Mouse (Mus musculus) neural tube, embryonic 13.5 days (tissue): ENCODE results near the gene Rpl19. TPM values are rescaled to one million over a fixed set of nuclear protein-coding genes. Genes with fewer than 3 reads are reported as not detected.
A peak's percentile ranks its signal among the peaks of the same experiment; 100 is the strongest.

Experiments
- ATAC-seq: fragments of 200-750 bp; cut with Nextera tagmentation; 2 replicates; pipeline ENCODE4 v1.8.0; 2017; ENCODE audit warnings: low read depth, mild to moderate bottlenecking, moderate TSS enrichment, moderate library complexity
- H3K27ac ChIP-seq: fragments of 300-500 bp; sonication (generic); replicated peaks from 2 replicates; pipeline ENCODE4 v1.5.1; 2015; ENCODE audit warnings: moderate library complexity, mild to moderate bottlenecking, inconsistent platforms
- H3K27me3 ChIP-seq: fragments of 300-500 bp; sonication (generic); 2 replicates; pipeline ENCODE4 v1.6.1; 2015; ENCODE audit warnings: mild to moderate bottlenecking, inconsistent platforms
- H3K36me3 ChIP-seq: fragments of 300-500 bp; sonication (generic); 2 replicates; pipeline ENCODE4 v1.6.1; 2015; ENCODE audit warnings: mild to moderate bottlenecking, inconsistent platforms
- H3K4me1 ChIP-seq: fragments of 300-500 bp; sonication (generic); replicated peaks from 2 replicates; pipeline ENCODE4 v1.6.1; 2015; ENCODE audit warnings: inconsistent platforms
- H3K4me2 ChIP-seq: fragments of 300-500 bp; sonication (generic); 2 replicates; pipeline ENCODE4 v1.6.1; 2015; ENCODE audit warnings: inconsistent platforms, mild to moderate bottlenecking, moderate library complexity
- H3K4me3 ChIP-seq: fragments of 300-500 bp; sonication (generic); 2 replicates; pipeline ENCODE4 v1.5.1; 2015; ENCODE audit warnings: mild to moderate bottlenecking, inconsistent platforms
- H3K9ac ChIP-seq: fragments of 300-500 bp; sonication (generic); 2 replicates; pipeline ENCODE4 v1.6.1; 2015; ENCODE audit warnings: moderate library complexity, mild to moderate bottlenecking, inconsistent platforms
- H3K9me3 ChIP-seq: fragments of 300-500 bp; sonication (generic); 2 replicates; pipeline ENCODE4 v1.6.1; 2016; ENCODE audit warnings: inconsistent platforms
- WGBS: fragments of 180-500 bp; shearing (Covaris S2); methylation state at CpG from one replicate; pipeline ENCODE4 v1.1.7; 2015; 5-methylcytosine and 5-hydroxymethylcytosine counted together
- polyA plus RNA-seq: library from polyadenylated mRNA; unstranded; fragments of >200 nt; fragmentation: Nextera tagmentation; extraction: Ambion mirVana; gene quantifications from 2 replicates; pipeline ENCODE4 v1.2.1, GENCODE M21; 2015

Gene Rpl19
- polyA plus RNA-seq = 660 and 722 TPM in 2 replicates

DNA sequence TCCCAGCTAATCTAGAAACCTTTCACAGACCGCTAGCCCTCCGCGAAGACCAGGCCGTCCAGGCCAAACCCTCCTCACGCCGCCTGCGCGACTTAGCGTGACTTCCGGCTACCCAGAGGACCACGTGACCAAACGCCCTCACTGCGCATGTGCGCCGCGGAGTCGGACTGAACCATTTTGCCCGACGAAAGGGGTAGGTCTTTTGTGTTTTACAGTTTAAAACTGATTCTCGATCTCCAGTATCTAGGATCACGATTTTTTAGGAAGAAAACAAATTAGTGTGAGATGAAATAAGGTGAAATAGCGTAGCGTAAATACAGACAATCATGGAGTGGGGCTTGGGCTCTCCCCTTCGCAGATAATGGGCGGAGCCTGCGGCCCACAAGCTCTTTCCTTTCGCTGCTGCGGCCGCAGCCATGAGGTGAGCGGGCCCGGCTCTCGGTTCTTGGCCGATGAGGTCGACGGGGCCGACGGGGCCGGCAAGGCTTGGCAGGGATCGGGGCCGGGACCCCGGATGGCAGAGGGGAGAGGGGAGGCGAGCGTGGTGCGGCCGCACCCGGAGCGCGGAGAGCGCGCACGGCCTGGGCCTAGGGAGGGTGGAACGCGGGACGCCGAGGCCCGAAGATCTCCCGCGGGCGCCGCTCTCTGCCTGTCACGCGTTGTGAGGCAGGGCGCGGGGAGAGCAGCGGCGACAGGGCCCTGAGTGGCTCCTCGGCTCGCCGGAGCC, at the start of gene Rpl19:
Rpl19 (plus strand) TSS at position 141 of the 727 bp plus-strand sequence.
- Histone ChIP-seq H3K4me1 (peaks cover 33% of the 10 kb centered on the region), H3K27me3 (no peaks in the 10 kb centered on the region), H3K27ac (peak within 1 kb of the TSS; percentile 92), H3K9me3 (no peaks in the 10 kb centered on the region), H3K36me3 (peaks cover 33% of the 10 kb centered on the region), H3K9ac (peak within 1 kb of the TSS; percentile 98), H3K4me2 (peak within 1 kb of the TSS; percentile 92), H3K4me3 (peak within 1 kb of the TSS; percentile 81)
- WGBS = 2% methylated on average over 68 of the region's 69 CpGs
- ATAC-seq = peak; percentile 55

DNA sequence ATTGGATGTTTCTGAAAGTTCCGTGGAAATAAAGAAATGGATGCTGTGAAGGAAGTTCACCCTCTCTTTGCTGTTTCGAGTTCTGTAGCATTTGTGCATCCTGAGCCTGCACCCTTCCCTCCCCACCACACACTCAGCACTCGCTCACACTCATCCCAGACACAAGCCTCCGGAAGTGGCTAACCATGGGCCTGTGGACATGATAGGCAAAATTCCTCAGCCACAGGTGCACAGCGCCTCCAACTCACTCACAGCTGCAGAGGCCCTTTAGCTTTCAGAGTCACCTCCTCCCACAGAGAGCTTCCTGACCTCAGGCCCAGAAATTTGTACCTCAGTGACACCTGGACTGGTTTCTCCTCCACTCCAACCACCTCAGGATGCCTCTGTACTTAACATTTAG, 48.7 kb upstream of the Rpl19 start:
- Histone ChIP-seq H3K9ac (no peak overlapping the region), H3K27me3 (no peaks in the 10 kb centered on the region; the same call in 1 of the 2 replicates), H3K4me2 (no peak overlapping the region), H3K4me3 (no peak overlapping the region), H3K4me1 (0 out of 2 replicates have a peak, but pooled peaks cover 6% of the 10 kb centered on the region), H3K36me3 (no peaks in the 10 kb centered on the region), H3K27ac (no peak overlapping the region), H3K9me3 (no peaks in the 10 kb centered on the region)
- WGBS = 83% methylated on average over 5 of the region's 5 CpGs
- no peak for ATAC-seq

DNA sequence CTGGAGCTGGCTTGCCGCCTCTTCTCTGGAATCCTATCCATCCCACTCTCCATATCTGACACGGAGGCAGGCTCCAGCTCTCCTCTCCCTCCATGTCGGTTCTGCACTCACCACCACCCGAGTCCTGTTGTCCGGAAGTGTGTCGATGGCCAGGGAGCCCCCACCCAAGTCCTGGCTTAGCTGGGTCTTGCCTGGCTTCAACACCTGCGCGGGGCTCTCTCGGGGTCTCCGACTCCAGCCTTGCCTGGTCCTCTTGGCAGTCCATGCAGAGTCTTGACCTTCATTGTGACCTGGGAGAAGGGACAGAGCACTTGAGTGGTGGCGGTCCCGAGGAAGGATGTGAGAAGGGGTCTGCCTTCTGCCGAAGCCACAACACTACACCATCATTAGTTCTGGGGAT, 48.1 kb upstream of the Rpl19 start:
- no peak overlapping the region for H3K4me3 ChIP-seq
- ATAC-seq = no peak
- WGBS = 87% methylated on average over 13 of the region's 13 CpGs

DNA sequence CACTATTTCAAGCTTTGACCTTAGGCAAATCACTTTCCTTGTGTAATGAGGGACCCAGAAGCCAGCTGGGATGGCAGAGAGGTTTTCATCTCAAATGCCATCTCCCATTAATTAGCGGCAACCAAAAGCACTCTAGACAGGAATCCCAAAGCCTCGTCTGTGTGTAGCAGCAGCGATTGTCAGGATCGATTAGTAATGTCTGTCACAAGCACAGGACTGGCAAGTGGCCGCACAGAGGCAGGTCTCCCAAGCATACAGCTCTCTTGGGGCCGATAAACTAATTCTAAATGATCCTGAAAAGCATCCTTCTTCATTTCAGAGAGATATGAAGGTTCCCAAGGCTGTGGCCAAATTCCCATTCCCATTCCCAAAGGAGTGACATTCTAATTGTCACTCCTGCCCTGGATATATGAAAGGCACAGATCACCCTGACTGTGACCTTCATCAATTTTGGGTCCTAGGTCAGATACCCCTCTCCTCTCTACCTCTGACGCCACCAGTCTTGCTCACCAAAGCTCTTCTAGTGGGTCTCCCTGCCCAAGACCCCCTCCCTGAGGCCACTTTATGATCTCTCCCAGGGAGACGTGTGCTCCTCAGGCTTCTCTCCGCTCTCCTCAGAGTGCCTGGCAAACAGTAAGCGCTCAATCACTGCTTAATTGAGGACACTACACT, 46.5 kb upstream of the Rpl19 start:
- WGBS = 62% methylated on average over 10 of the region's 10 CpGs
- Histone ChIP-seq H3K27ac (0 out of 2 replicates have a peak overlapping the region, but pooled peaks have one; percentile 2), H3K4me1 (0 out of 2 replicates have a peak, but pooled peaks cover 6% of the 10 kb centered on the region), H3K27me3 (peaks cover 11% of the 10 kb centered on the region), H3K36me3 (no peaks in the 10 kb centered on the region), H3K9me3 (no peaks in the 10 kb centered on the region), H3K4me2 (no peak overlapping the region), H3K4me3 (no peak overlapping the region), H3K9ac (no peak overlapping the region)
- ATAC-seq = no peak

More for the DNA sequence above, 48.1 kb upstream of the Rpl19 start:
- Histone ChIP-seq H3K9me3 (no peaks in the 10 kb centered on the region), H3K36me3 (no peaks in the 10 kb centered on the region), H3K4me1 (0 out of 2 replicates have a peak, but pooled peaks cover 6% of the 10 kb centered on the region), H3K27me3 (no peaks in the 10 kb centered on the region; the same call in 1 of the 2 replicates), H3K9ac (no peak overlapping the region), H3K4me2 (no peak overlapping the region), H3K27ac (no peak overlapping the region)

DNA sequence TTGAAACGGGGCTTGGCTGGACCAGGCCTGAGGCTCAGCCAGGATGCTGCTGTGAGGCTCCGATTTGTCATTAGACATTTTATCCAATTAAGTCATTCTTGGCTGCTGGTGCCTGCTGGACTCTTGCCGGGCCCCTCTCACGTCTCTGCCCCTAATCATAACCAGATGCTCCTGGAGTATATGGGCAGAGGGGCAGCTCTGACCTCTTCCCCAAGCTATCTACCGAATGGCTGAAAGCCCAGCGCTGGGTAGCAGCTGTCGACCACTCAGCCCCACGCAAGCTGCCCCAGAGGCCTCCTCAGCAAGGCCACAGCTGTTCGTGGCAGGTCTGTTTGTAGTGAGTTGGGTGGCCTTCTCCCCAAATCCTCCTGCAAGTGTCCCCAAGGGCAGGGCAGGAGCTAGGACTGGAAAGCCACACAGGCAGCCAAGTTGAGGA, 46.0 kb upstream of the Rpl19 start:
- Histone ChIP-seq H3K9me3 (no peaks in the 10 kb centered on the region), H3K4me1 (0 out of 2 replicates have a peak, but pooled peaks cover 6% of the 10 kb centered on the region), H3K9ac (no peak overlapping the region), H3K36me3 (no peaks in the 10 kb centered on the region), H3K4me3 (no peak overlapping the region), H3K27me3 (peaks cover 17% of the 10 kb centered on the region), H3K4me2 (no peak overlapping the region), H3K27ac (0 out of 2 replicates have a peak overlapping the region, but pooled peaks have one; percentile 2)
- WGBS = 42% methylated on average over 9 of the region's 9 CpGs
- ATAC-seq = no peak

DNA sequence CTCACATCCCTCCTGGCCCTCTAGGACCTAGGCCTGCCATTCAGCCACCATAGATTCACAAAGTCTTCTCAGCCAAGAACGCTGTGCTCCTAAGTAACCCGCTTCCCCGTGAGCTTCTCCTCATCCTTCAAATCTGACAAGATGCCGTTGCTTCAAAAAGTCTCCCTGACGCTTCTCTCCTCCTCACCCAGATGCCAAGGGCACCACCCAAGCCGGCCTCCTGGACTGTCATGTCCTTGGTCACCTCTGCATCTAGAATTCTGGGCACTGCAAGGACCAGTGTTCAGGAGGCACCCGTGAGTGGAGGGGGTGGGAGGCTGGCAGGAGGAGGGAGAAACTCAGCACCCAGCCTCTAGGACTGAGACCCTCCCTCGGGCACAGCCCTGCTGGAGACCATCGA, 43.8 kb upstream of the Rpl19 start:
- Histone ChIP-seq H3K27ac (no peak overlapping the region), H3K9ac (no peak overlapping the region), H3K4me2 (no peak overlapping the region), H3K36me3 (no peaks in the 10 kb centered on the region), H3K4me3 (no peak overlapping the region), H3K27me3 (peaks cover 34% of the 10 kb centered on the region), H3K4me1 (peaks cover 20% of the 10 kb centered on the region), H3K9me3 (no peaks in the 10 kb centered on the region)
- ATAC-seq = no peak
- 88% methylated on average over 9 of the region's 9 CpGs for WGBS

DNA sequence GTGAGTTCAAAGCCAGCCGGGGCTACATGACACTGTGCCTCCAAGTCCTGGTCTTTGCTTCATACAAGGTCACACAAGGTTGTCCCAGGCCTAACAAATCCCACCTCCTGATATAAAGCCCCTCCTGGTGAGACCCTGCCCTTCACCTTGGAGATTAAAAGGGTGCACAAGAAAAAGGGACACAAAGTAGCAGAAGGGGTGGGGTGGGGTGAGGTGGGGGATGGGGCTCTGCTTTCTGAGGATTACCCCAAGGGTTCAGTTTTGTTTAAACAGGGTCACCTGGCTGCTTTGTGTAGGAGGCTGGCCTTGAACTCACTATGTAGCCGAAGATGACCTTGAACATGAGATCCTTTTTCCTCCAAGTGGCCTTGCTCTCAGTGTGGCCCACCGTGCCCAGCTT, 43.0 kb upstream of the Rpl19 start:
- no peaks in the 10 kb centered on the region for H3K36me3 ChIP-seq
- H3K27ac ChIP-seq = no peak overlapping the region
- peaks cover 34% of the 10 kb centered on the region for H3K27me3 ChIP-seq
- no peak overlapping the region for H3K9ac ChIP-seq
- no peak overlapping the region for H3K4me3 ChIP-seq
- WGBS = 95% methylated on average over 3 of the region's 3 CpGs
- H3K9me3 ChIP-seq = no peaks in the 10 kb centered on the region
- H3K4me2 ChIP-seq = no peak overlapping the region
- peaks cover 20% of the 10 kb centered on the region for H3K4me1 ChIP-seq
- ATAC-seq = no peak

DNA sequence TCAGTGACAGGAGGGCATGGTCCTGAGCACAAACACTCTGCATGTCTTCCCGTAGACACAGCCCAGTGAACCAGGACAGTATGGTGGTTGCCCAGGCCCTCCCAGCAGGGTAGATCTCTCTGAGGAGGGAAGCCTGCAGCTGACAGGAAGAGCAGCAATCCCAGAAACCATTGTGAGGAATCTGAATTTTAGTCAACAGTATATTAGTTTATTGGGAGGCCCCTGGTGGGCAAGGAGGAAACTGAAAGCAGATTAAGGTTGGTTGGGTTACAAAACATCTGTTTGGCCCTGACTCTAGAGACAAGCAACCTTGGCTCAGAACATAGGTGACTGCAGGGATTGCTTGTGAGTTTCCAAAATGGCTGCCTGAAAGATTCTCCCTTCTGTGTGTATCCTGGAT, 42.5 kb upstream of the Rpl19 start:
- Histone ChIP-seq H3K36me3 (no peaks in the 10 kb centered on the region), H3K4me3 (no peak overlapping the region), H3K4me2 (no peak overlapping the region), H3K4me1 (peaks cover 20% of the 10 kb centered on the region), H3K9ac (no peak overlapping the region), H3K27ac (no peak overlapping the region), H3K27me3 (peaks cover 34% of the 10 kb centered on the region), H3K9me3 (no peaks in the 10 kb centered on the region)
- no peak for ATAC-seq
- 87% methylated on average over 1 of the region's 1 CpGs for WGBS

DNA sequence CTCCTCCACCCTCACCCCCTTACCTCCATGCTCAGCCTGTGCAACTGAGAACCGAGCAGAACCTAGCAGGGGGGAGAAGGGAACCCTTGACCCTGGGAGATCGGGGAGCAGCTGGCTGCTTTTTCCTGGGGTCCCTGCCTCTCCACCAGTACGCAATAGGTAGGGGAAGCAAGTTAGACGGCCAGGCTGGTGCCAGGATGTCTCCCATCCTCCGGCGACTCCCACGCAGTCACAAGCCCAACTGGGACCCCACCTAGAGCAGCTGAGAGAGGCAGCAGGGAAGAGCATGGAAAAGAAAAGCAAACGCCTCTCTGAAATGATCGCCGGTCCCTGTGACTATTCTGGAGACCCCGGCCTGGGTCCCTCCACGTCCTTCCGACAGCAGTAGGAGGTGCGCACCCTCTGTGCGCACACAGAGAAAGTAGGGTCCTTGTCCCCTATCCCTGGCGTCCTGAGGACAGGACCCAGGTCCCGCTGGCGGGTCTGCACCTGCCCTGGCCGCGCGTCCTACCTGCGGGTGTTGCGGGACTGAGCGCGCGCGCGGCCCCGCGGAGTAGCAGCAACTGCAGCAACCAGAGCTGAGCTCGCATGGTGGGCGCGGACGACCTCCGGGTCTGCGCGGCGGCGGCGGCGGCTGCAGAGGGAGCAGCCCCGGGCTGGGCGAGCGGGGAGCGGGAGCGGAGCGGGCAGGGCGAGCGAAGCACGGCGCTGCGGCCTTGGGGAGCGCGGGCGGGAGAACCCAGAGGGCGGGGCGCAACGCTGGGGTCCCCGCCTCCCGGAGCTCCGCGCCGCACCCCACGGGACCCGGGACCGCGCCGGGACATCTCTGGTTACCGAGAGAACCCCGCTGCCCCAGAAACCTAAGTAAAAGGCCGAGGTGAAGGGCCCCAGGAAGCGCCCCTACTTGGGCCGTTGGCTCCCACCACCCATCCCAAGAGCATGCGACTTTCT, 40.5 kb upstream of the Rpl19 start, which contains the start of gene Plxdc1:
Plxdc1 (minus strand) TSS at position 718 of the 951 bp plus-strand sequence.
- Histone ChIP-seq H3K9ac (peak within 1 kb of the TSS; percentile 69), H3K4me3 (peak within 1 kb of the TSS; percentile 71), H3K27ac (no peak within 1 kb of the TSS), H3K27me3 (peaks cover 34% of the 10 kb centered on the region), H3K9me3 (no peaks in the 10 kb centered on the region), H3K36me3 (no peaks in the 10 kb centered on the region), H3K4me2 (peak within 1 kb of the TSS; percentile 81), H3K4me1 (peaks cover 30% of the 10 kb centered on the region)
- ATAC-seq = no peak
- WGBS = 2% methylated on average over 71 of the region's 74 CpGs

DNA sequence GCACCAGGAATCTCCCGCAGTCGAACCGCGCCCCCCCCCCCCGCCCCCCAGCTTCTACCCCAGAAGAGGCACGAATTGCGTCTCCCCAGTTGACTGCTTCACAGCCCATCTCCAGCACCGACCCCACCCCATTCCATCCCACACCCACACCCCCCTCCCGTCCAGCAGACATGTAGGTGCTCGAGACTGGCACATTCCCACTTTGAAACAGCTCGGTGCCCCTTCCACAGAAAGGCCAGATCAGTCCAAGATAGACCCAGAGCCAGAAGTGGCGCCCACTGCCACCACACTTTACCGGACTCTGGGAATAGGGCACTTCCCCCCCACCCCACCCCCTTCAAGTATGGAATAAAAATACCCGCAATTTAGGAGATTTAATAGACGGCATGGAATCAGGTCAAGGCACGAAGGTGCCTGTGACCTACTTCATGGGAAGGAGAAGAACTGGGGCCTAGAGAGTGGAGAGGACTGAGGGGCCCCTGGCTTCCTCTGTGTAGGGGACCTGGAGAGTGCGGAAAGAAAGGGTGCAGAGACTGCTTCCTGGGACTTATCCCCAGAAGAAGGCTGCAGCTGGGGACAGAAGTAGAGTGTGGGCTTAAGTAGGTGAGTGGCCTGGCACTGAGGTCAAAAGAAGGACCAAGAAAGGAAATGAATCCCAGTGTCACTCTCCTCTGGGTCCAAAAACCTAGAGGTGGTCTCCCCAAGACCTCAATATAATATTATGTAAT, 39.6 kb upstream of the Rpl19 start:
- Histone ChIP-seq H3K27ac (no peak overlapping the region), H3K4me3 (peak overlapping the region; percentile 71), H3K36me3 (no peaks in the 10 kb centered on the region), H3K9me3 (no peaks in the 10 kb centered on the region), H3K9ac (peak overlapping the region; percentile 69), H3K27me3 (peaks cover 34% of the 10 kb centered on the region), H3K4me2 (peak overlapping the region; percentile 81), H3K4me1 (peaks cover 30% of the 10 kb centered on the region)
- ATAC-seq = no peak
- 24% methylated on average over 17 of the region's 17 CpGs for WGBS
